Mouse (Mus musculus): ENCODE data around the gene Ccdc58.
"Not testable (repeated sequence)": the region's sequence is repeated elsewhere in the genome, so short reads cannot be mapped to it uniquely, and the experiment has no call there.

Ccdc58 gene

DNA sequence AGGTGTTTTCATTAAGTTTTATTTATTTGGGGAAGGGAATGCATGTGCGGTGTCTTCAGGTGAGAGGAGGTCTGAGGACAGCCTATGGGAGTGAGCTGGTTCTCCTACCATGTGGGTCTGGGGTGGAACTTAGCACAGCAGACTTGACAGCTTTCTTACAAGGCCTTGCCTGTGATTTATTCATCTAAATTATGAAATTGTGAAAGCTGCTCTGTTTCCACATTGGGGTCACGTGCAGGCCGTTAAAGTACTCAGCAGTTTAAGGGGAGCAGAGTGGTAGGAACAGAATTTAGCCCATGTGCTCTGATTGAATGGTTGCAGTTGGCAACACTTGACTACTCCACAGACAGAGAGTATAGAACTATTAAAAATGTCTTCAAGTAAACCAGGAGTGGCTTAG is 8.4 kb downstream of the Ccdc58 start:
- DNase-seq, result no peak

- DNase-seq, result peak; percentile 8 to 54
These were observed 16.4 kb downstream of the Ccdc58 start for GRCm38 (mm10) chr16:36087846-36088245.

- DNase-seq, result no peak
These were observed 17.6 kb downstream of the Ccdc58 start for GRCm38 (mm10) chr16:36089065-36089464.

GRCm38 (mm10) chr16:36089850-36090616 is 18.5 kb downstream of the Ccdc58 start:
- no peak for DNase-seq

GRCm38 (mm10) chr16:36090785-36091509 is 19.5 kb downstream of the Ccdc58 start:
- no peak for DNase-seq

GRCm38 (mm10) chr16:36094079-36094478 is 22.6 kb downstream of the Ccdc58 start:
- no peak for DNase-seq

GRCm38 (mm10) chr16:36097813-36098499 is 26.5 kb downstream of the Ccdc58 start:
- not testable (repeated sequence) for DNase-seq

GRCm38 (mm10) chr16:36101526-36101925 is 30.0 kb downstream of the Ccdc58 start:
- no peak for DNase-seq

DNA sequence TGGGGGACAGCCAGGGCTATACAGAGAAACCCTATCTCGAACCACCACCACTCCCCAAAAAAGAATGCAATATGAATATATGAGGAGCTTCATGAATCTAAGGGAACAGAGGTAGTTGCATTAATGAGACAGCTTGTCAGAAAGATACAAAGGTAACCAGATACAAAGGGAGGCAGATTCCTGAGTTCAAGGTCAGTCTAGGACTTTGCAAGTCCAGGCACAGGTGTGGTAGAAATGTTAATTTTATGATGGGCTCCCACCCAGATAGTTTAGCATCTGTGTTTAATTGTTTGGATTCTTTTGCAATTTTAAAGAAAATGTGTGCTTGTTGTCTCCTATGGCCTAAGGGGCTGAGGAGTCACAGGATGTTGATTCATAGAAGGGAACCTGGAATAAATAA is 30.7 kb downstream of the Ccdc58 start:
- DNase-seq, result no peak

GRCm38 (mm10) chr16:36111486-36111885 is 40.0 kb downstream of the Ccdc58 start:
- DNase-seq, result not testable (repeated sequence)

- DNase-seq, result not testable (repeated sequence)
These were observed 44.3 kb downstream of the Ccdc58 start for GRCm38 (mm10) chr16:36115751-36116150.

DNA sequence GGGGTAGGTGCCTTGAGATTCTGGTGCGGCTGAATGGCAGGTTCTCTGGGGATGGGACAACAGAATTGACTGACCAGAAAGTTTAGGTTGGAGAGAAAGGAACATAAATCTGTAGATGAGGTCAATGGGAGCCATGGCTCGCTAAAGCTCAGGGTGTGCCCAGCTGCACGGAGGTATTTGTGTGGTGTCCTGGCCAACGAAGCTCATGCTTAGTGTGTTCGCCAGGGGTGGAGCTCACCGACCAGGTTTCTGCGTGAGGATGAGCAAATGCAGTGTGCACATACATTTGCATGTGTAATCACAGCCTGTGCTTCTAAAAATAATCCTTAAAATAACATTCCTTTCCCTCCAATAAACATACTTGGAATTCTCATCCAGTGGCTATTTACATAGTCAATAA is 56.6 kb downstream of the Ccdc58 start:
- no peak for DNase-seq

DNA sequence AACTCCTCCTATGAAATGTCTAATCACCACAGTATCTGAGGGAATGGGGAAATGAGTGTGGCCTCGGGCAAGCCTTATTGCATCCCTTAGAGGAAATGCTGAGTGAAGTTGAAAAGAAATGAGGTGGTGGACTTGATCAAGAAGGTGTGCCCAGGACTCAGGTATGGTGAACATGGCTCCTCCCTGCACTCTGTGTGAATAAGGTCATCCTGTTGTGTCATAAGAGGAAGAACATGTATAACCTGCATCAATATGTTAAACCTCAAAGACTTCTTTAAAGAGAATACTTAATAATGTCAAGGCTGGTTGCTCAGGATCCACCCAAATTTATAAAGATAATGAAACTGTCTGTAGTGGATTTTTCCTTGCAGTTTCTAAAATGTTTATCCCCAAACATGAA is 59.7 kb downstream of the Ccdc58 start, which contains the start of gene Csta1:
Csta1 (minus strand) TSS at position 101 of the 400 bp plus-strand sequence.
- no peak for DNase-seq

DNA sequence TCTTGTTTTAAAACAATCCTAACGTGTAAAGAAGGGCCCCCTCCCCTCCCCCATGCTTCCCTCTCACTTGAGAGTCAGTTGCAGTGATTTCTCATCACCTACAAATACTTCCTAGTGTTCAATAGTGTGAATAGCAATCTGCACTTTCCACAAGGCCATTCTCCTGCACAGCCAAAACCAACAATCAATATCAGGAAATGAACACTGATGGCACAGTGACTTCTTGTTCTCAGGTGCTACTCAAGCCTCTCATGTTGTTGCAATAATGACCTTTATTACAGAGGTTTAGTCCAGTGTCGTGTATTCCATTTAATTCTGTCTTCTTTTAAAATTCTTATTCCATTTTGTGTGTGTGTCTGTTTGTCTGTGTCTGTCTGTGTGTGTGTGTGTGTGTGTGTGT is 66.7 kb downstream of the Ccdc58 start:
- DNase-seq, result no peak

Data from lung, postnatal 4 days (tissue).